7 mouse cellular contexts compared by ENCODE assay signal in genomic region chr10:79900951-79901410, GRCm38 (mm10). TPM values are rescaled to one million over a fixed set of nuclear protein-coding genes. Genes with fewer than 3 reads are reported as not detected.
A peak's percentile ranks its signal among the peaks of the same experiment; 100 is the strongest.
DNase-seq lines count a peak whose midpoint lies in the region; ATAC-seq and TF ChIP-seq lines count a peak whose summit lies in the region.

No protein-coding gene starts in this region.

- ATAC-seq in hindbrain, embryonic 13.5 days (ENCODE audit: low FRiP score), result peak; percentile 65

- WGBS in hindbrain, embryonic 13.5 days, result 14% methylated on average over 2 of the region's 2 CpGs

- TF ChIP-seq EP300 in ES-Bruce4 (IDR thresholded peaks at IDR 0.05; ENCODE audit: insufficient read depth, low read depth, low read length), result no peak

- H3K36me3 ChIP-seq in ES-Bruce4 (ENCODE audit: control insufficient read depth, insufficient read depth, low read length, poor library complexity, severe bottlenecking), result no peaks in the 10 kb centered on the region
- H3K36me3 ChIP-seq in hindbrain, embryonic 13.5 days, result peaks cover 70% of the 10 kb centered on the region

- H3K9me3 ChIP-seq in ES-Bruce4 (replicated peaks; ENCODE audit: control insufficient read depth, insufficient read depth, low read length, poor library complexity, severe bottlenecking), result no peaks in the 10 kb centered on the region
- no peaks in the 10 kb centered on the region for H3K9me3 ChIP-seq in hindbrain, embryonic 13.5 days

- peak; percentile 18 for TF ChIP-seq CTCF in ES-Bruce4 (IDR thresholded peaks at IDR 0.05; ENCODE audit: low read depth, low read length)
- TF ChIP-seq CTCF in brain, embryonic 14.5 days (IDR thresholded peaks at IDR 0.05; ENCODE audit: borderline replicate concordance, extremely low read depth, insufficient read depth, insufficient read length), result peak; percentile 47

- H3K27me3 ChIP-seq in ES-Bruce4 (ENCODE audit: control insufficient read depth, insufficient read depth, low read length, poor library complexity, severe bottlenecking), result no peaks in the 10 kb centered on the region
- H3K27me3 ChIP-seq in hindbrain, embryonic 13.5 days, result peaks cover 29% of the 10 kb centered on the region

- no peak overlapping the region for H3K4me2 ChIP-seq in hindbrain, embryonic 13.5 days

- H3K4me3 ChIP-seq in ES-Bruce4 (ENCODE audit: low read depth, low read length), result no peak overlapping the region
- H3K4me3 ChIP-seq in hindbrain, embryonic 13.5 days, result no peak overlapping the region

- DNase-seq in brain, embryonic 14.5 days (ENCODE audit: low read depth), result peak; percentile 86
- peak; percentile 45 for DNase-seq in mesoderm, embryonic 11.5 days (ENCODE audit: low read depth, low spot score)
- DNase-seq in urinary bladder, postnatal 14 days (ENCODE audit: low spot score), result no peak
- DNase-seq in testis, postnatal 14 days (ENCODE audit: low spot score), result no peak
- no peak for DNase-seq in kidney, postnatal 36 days

- no peak overlapping the region for H3K27ac ChIP-seq in ES-Bruce4 (ENCODE audit: insufficient read depth, low read length)
- peak overlapping the region; percentile 58; the same call in 1 of the 2 replicates for H3K27ac ChIP-seq in hindbrain, embryonic 13.5 days

- peaks cover 3% of the 10 kb centered on the region for H3K4me1 ChIP-seq in ES-Bruce4 (ENCODE audit: control insufficient read depth, insufficient read depth, low read length)
- H3K4me1 ChIP-seq in hindbrain, embryonic 13.5 days (replicated peaks), result peaks cover 12% of the 10 kb centered on the region

- no peak for TF ChIP-seq POLR2A in ES-Bruce4 (IDR thresholded peaks at IDR 0.05; ENCODE audit: insufficient read depth, low read length)
- no peak for TF ChIP-seq POLR2A in brain, embryonic 14.5 days (IDR thresholded peaks at IDR 0.05; ENCODE audit: borderline replicate concordance, extremely low read depth, insufficient read depth, insufficient read length, poor library complexity, severe bottlenecking)

- H3K9ac ChIP-seq in ES-Bruce4 (ENCODE audit: low read depth, poor library complexity, severe bottlenecking), result no peak overlapping the region
- peak overlapping the region; percentile 7 for H3K9ac ChIP-seq in hindbrain, embryonic 13.5 days

RNA-seq across cellular contexts. Expression of gene Med16, which starts 7.7 kb away (rescaled TPM):
- polyA plus RNA-seq in ES-Bruce4 (2011; ENCODE audit: insufficient read depth, insufficient read length, low read depth, missing spikeins), result 17.4 and 17.5 TPM in 2 replicates
- 84.7 and 92.6 TPM in 2 replicates for polyA plus RNA-seq in brain, embryonic 14.5 days (2012; rRNA removed)
- polyA plus RNA-seq in hindbrain, embryonic 13.5 days (2015; fragmentation: Nextera tagmentation; extraction: Ambion mirVana), result 55.3 and 58.3 TPM in 2 replicates

RNA-seq across cellular contexts. Expression of gene Gm26602, which starts 9.7 kb away (rescaled TPM):
- not detected in 2 replicates for polyA plus RNA-seq in ES-Bruce4 (2011; ENCODE audit: insufficient read depth, insufficient read length, low read depth, missing spikeins)
- not detected in 2 replicates for polyA plus RNA-seq in brain, embryonic 14.5 days (2012; rRNA removed)
- 20.6 and 22.0 TPM in 2 replicates for polyA plus RNA-seq in hindbrain, embryonic 13.5 days (2015; fragmentation: Nextera tagmentation; extraction: Ambion mirVana)

RNA-seq across cellular contexts. Expression of gene Cfd, which starts 10.3 kb away (rescaled TPM):
- not detected in 2 replicates for polyA plus RNA-seq in ES-Bruce4 (2011; ENCODE audit: insufficient read depth, insufficient read length, low read depth, missing spikeins)
- polyA plus RNA-seq in brain, embryonic 14.5 days (2012; rRNA removed), result 0.60 and 0.81 TPM in 2 replicates
- not detected in 2 replicates for polyA plus RNA-seq in hindbrain, embryonic 13.5 days (2015; fragmentation: Nextera tagmentation; extraction: Ambion mirVana)

RNA-seq across cellular contexts. Expression of gene Elane, which starts 14.9 kb away (rescaled TPM):
- polyA plus RNA-seq in ES-Bruce4 (2011; ENCODE audit: insufficient read depth, insufficient read length, low read depth, missing spikeins), result not detected in 2 replicates
- polyA plus RNA-seq in brain, embryonic 14.5 days (2012; rRNA removed), result 0.28 and 0.49 TPM in 2 replicates
- 0.34 TPM in 1 of 2 replicates, not detected in the other for polyA plus RNA-seq in hindbrain, embryonic 13.5 days (2015; fragmentation: Nextera tagmentation; extraction: Ambion mirVana)

RNA-seq across cellular contexts. Expression of gene Kiss1r, which starts 15.8 kb away (rescaled TPM):
- polyA plus RNA-seq in ES-Bruce4 (2011; ENCODE audit: insufficient read depth, insufficient read length, low read depth, missing spikeins), result 0.25 and 1.2 TPM in 2 replicates
- 4.1 and 4.4 TPM in 2 replicates for polyA plus RNA-seq in brain, embryonic 14.5 days (2012; rRNA removed)
- 2.1 and 2.3 TPM in 2 replicates for polyA plus RNA-seq in hindbrain, embryonic 13.5 days (2015; fragmentation: Nextera tagmentation; extraction: Ambion mirVana)

Comparison
In these comparisons a context has a peak if more than half of its experiments do, and no peak if none do; other contexts are left out.
1. DNase-seq: peak in brain, embryonic 14.5 days (single experiment) and mesoderm, embryonic 11.5 days (single experiment); none in urinary bladder, postnatal 14 days (single experiment), testis, postnatal 14 days (single experiment) and kidney, postnatal 36 days (0 of 2).
2. RNA of gene Gm26602, which starts 9.7 kb away (polyA plus RNA-seq): 20.6 to 22.0 TPM in hindbrain, embryonic 13.5 days; not detected in ES-Bruce4 and not detected in brain, embryonic 14.5 days; every median in the first group is over 10 times any median in the second.